Mouse (Mus musculus) layer of hippocampus, adult 11-12 months (tissue): ENCODE measurements around the gene Coq4.
A peak's percentile ranks its signal among the peaks of the same experiment; 100 is the strongest.
"Not testable (repeated sequence)": the region's sequence is repeated elsewhere in the genome, so short reads cannot be mapped to it uniquely, and the experiment has no call there.

ENCODE experiments used
- DNase-seq: peaks from one replicate; pipeline ENCODE4 v3.0.0; 2022; ENCODE audit warnings: low spot score

Gene Coq4

GRCm38 (mm10) chr2:29787104-29787917, at the start of gene Coq4:
Gene Coq4, plus strand, starts transcription at chr2:29787493.
- DNase-seq = peak; percentile 96

DNA sequence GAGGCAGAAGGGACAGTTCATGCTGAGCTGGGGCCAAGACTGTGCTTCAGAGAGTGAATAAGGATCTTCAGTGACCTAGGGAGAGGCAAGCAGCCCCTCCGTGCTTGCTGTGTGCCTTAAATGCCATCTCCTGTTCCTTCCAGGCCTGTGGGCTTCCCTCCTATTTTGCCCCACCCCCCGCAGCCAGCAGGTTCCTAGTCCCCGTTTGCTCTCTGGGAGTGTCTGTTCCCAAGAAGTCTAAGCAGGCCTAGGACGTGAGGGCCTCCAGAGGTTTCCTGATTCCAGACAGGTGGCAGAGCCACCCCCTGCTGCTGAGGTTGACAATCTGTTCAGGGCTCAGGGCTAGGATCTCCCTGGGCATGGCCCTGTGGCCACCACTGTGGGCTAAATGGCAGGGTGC, 48.5 kb upstream of the Coq4 start:
- no peak for DNase-seq

DNA sequence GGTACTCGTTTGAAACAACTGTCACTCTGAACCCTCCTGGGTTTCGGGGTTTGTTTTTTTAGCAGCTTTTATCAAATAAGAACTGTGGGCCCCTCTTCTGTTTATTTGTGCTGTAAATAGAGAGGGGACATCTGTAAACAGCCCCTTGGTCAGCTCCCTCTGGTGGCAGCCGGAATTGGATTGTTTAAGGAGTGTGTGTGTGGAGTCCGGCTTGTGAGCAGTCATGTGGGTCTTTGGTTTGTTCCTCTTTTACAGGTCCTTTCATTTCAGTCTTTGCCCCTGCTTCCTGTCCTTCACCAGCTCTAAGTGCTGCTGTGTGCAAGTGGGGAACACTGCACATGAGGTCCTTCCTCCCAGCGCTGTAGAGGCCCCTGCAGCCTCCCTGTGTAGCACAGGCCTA, 47.9 kb upstream of the Coq4 start:
- DNase-seq = peak; percentile 68

- DNase-seq = no peak
These were observed 46.1 kb upstream of the Coq4 start for GRCm38 (mm10) chr2:29741207-29741606.

DNA sequence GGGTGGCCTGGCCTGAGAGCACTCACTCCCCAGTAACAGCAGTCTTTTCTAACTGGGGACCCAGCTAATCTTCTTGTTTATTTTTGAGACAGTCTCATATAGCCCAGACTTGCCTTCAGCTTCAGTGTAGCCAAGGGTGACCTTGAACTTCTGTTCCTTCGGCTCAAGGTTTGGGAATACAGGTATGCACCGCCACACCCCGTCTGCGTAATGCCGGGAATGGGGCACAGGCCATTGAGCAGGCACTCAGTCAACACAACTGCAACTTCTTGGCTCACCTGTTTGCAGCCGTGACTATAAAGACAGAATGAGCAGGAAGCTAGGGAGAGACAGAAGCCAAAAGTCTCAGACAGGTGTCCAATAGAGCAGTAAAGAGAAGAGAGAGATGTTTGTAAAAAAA, 43.0 kb upstream of the Coq4 start:
- DNase-seq = no peak

DNA sequence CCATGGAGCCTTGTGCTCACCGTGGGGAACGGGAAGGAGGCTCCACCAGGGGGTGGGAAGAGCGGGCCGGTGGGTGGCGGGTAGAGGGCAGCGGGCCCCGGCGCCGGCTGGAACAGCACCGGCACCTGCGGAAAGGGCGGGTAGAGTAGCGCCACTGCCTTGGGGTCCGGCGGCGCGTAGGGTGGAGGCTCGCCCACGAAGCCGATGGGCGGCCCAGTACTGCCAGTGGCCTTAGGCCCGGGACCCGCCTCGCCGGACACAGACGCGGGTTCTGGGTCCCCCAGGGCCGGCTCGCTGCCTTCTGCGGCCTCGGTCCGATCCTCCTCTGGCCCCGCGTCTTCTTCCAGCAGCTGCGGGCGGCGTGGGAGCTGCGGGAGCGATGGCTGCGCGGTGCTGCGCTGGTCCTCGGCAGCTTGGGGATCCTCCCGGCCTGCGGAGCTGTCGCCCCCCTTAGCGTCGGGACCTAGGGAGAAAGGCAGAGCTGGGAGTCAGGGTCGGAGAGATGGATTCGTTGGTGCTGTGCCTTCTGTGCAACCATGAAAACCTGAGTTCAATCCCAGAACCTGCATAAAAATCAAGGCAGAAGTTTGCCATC, 40.0 kb upstream of the Coq4 start:
- DNase-seq = no peak

- DNase-seq = peak; percentile 46
These were observed 39.4 kb upstream of the Coq4 start for GRCm38 (mm10) chr2:29747852-29748251.

DNA sequence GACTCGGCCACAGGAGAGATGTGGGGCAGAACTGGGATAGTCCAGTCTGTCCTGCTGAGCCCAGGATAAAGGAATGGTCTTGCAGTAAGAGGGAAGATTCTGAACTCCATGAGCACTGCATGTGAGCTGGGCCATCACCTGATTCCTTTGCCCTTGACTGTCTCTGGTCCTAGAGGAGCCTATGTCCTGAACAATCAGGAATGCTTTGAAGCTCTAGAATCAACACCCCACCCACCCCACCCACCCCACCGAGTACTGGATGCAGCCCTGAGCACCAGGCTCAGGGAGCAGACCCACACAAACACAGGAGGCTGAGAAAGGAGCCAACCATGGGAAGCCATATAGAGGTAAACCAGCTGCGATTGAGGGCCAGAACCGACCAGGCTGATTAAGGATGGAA, 38.8 kb upstream of the Coq4 start:
- no peak for DNase-seq

DNA sequence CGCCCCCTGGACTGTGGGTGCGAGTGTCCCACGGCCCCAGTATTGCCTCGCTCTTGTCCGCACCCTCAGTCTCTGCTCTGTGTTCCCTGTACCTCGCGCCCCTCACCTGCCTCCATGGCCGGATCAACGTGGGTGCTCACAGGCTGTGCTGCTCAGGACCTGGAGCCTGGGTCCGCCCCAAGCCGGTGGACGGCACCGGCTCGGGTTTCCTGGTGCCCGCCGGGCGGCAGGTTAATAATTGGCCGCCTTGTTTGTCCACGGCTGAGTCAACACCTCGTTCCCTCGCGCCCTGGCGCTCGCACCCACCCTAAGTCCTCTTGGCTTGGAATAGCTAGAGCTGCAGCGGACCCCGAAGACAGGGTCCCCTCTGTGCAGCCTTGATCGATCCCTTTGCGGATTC, 35.8 kb upstream of the Coq4 start, which contains the start of gene Gm13420:
TSS of gene Gm13420 (minus strand) at position 189 of the 400 bp plus-strand sequence.
- DNase-seq = no peak

- DNase-seq = no peak
These were observed 34.9 kb upstream of the Coq4 start for GRCm38 (mm10) chr2:29752397-29752796.

GRCm38 (mm10) chr2:29755693-29756092, 31.6 kb upstream of the Coq4 start:
- DNase-seq = no peak

- peak; percentile 66 for DNase-seq
These were observed 22.5 kb upstream of the Coq4 start for GRCm38 (mm10) chr2:29764831-29765230.

DNA sequence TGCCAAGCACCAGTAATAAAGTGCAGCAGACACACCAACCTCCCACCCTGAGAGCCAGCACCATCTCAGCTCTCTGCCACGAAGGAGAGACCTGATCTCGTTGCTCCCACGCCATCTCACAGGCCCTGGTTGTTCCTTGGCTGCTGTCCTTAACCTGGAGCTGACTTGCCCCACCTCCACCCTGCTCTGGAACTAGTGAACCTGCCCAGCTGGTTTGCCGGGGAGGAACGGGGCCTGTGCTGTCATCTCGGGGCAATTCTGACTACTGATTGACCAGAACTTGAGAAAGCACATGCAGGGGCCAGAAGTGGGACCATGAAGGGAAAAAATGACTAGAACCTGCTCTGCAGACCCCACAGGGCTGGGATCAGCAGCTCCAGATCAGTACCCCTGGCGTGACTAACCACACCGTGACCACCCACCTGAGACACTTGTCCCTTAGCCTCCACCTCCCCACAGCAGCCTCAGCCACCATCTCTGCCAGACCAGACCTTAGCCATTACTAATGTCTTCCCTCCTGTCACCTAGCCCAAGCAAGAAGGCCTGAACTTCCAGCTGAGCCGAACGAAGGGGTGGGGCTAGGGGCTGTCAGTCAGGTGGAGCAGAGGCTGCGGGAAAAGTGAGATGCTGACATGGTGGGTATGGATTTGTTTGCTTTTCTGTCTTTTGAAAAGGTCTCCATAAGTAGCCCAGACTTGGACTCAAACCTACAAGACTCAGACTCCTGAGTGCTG, 19.1 kb upstream of the Coq4 start:
- DNase-seq = no peak

DNA sequence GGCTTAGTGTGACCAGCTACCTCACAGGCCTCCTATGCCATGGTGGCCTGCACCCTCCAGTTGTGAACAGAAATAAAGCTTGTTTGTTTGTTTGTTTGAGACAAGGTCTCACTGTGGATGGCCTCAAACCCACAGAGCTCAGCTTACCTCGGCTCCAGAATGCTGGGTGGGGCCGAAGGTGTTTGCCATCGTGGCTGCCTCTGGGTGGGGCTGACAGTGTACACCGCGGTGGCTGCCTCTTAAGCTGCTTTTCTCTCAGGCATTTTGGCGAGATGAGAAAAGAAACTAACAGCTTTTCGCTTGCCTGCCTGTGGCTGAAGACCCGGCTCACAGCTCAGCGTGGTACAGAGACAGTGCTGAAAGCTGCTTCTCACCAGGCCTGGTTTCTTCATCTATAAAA, 18.4 kb upstream of the Coq4 start:
- no peak for DNase-seq

DNA sequence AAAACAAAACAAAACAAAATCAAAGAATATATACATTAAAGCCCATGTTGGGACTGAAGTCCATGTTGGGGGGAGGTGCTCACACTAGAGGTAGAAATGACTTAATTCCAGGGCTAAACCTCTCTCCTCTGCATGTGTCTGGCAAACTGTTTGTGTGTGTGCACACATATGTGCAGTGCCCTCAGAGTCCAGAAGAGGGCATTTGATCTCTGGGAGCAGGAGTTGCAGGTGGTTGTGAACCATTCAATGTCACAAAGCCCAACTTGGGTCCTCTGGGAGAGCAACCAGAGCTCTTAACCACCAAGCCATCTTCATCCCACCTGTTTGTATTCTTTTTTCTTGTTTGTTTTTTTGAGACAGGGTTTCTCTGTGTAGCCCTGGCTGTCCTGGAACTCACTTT, 17.1 kb upstream of the Coq4 start:
- no peak for DNase-seq

GRCm38 (mm10) chr2:29771611-29772461, 15.5 kb upstream of the Coq4 start:
- no peak for DNase-seq

GRCm38 (mm10) chr2:29773323-29773722, 14.0 kb upstream of the Coq4 start:
- DNase-seq = no peak

GRCm38 (mm10) chr2:29781256-29781655, 6.0 kb upstream of the Coq4 start:
- DNase-seq = not testable (repeated sequence)

GRCm38 (mm10) chr2:29784290-29784689, 3.0 kb upstream of the Coq4 start:
- DNase-seq = no peak

GRCm38 (mm10) chr2:29787937-29788681, 816 bp downstream of the Coq4 start, which contains the start of gene Trub2:
Gene Trub2, minus strand, starts transcription at chr2:29788502.
- DNase-seq = peak; percentile 83
